Mouse (Mus musculus) frontal cortex, postnatal 14 days (tissue): ENCODE data around the gene Fgfr2.
A peak's percentile ranks its signal among the peaks of the same experiment; 100 is the strongest.

Source experiments
- DNase-seq, 2 experiments: peaks; one replicate each; pipeline ENCODE4 v3.0.0; 2022; ENCODE audit warnings: low spot score in 2 of 2

Gene Fgfr2

GRCm38 (mm10) chr7:131553771-131554175 is 1569.4 kb downstream of the Fgfr2 start:
- no peak for DNase-seq

GRCm38 (mm10) chr7:131552781-131553180 is 1570.4 kb downstream of the Fgfr2 start:
- no peak for DNase-seq

- no peak for DNase-seq
Measured at GRCm38 (mm10) chr7:131551931-131552741, 1571.0 kb downstream of the Fgfr2 start.

- DNase-seq: no peak
Measured at GRCm38 (mm10) chr7:131551471-131551870, 1571.7 kb downstream of the Fgfr2 start.

GRCm38 (mm10) chr7:131548473-131548872 is 1574.7 kb downstream of the Fgfr2 start, which contains the start of gene Hmx2:
Gene Hmx2 (plus strand): TSS chr7:131548773.
- no peak for DNase-seq

- no peak for DNase-seq
Measured at GRCm38 (mm10) chr7:131547481-131547880, 1575.7 kb downstream of the Fgfr2 start.

GRCm38 (mm10) chr7:131546423-131546822 is 1576.7 kb downstream of the Fgfr2 start:
- no peak for DNase-seq

GRCm38 (mm10) chr7:131545701-131546385 is 1577.3 kb downstream of the Fgfr2 start:
- DNase-seq: no peak

GRCm38 (mm10) chr7:131544871-131545270 is 1578.3 kb downstream of the Fgfr2 start:
- DNase-seq: no peak

- no peak for DNase-seq
Measured at GRCm38 (mm10) chr7:131543623-131544481, 1579.3 kb downstream of the Fgfr2 start.

- DNase-seq: no peak
Measured at GRCm38 (mm10) chr7:131542872-131543622, 1580.1 kb downstream of the Fgfr2 start.

GRCm38 (mm10) chr7:131542115-131542871 is 1580.9 kb downstream of the Fgfr2 start, which contains the start of gene Hmx3:
Gene Hmx3 (plus strand): TSS chr7:131542867.
- no peak for DNase-seq

- DNase-seq: no peak
Measured at GRCm38 (mm10) chr7:131541184-131542114, 1581.7 kb downstream of the Fgfr2 start.

GRCm38 (mm10) chr7:131539979-131540378 is 1583.2 kb downstream of the Fgfr2 start:
- peak; percentile 61 to 83 for DNase-seq

- no peak for DNase-seq
Measured at GRCm38 (mm10) chr7:131503739-131504138, 1619.4 kb downstream of the Fgfr2 start.

GRCm38 (mm10) chr7:131478403-131478802 is 1644.7 kb downstream of the Fgfr2 start:
- DNase-seq: no peak

- no peak for DNase-seq
Measured at GRCm38 (mm10) chr7:131477140-131477539, 1646.0 kb downstream of the Fgfr2 start.

- DNase-seq: no peak
Measured at GRCm38 (mm10) chr7:131471551-131471950, 1651.6 kb downstream of the Fgfr2 start.

GRCm38 (mm10) chr7:131469506-131469905 is 1653.6 kb downstream of the Fgfr2 start:
- DNase-seq: no peak
